8 mouse cellular contexts compared by ENCODE assay signal in genomic region chr6:148384111-148384895, GRCm38 (mm10). TPM values are rescaled to one million over a fixed set of nuclear protein-coding genes. Genes with fewer than 3 reads are reported as not detected.
A peak's percentile ranks its signal among the peaks of the same experiment; 100 is the strongest.
DNase-seq lines count a peak whose midpoint lies in the region; ATAC-seq lines count a peak whose summit lies in the region.

No protein-coding gene starts in this region.

- no peaks in the 10 kb centered on the region for H3K9me3 ChIP-seq in kidney, embryonic 15.5 days (replicated peaks)
- H3K9me3 ChIP-seq in embryonic facial prominence, embryonic 14.5 days (ENCODE audit: control insufficient read depth, low read length): no peaks in the 10 kb centered on the region
- no peaks in the 10 kb centered on the region for H3K9me3 ChIP-seq in liver, embryonic 12.5 days (replicated peaks)

- H3K27ac ChIP-seq in kidney, embryonic 15.5 days: no peak overlapping the region
- H3K27ac ChIP-seq in embryonic facial prominence, embryonic 14.5 days (replicated peaks; ENCODE audit: low read depth, low read length): no peak overlapping the region
- H3K27ac ChIP-seq in liver, embryonic 12.5 days: no peak overlapping the region

- no peak for ATAC-seq in kidney, embryonic 15.5 days (replicated peaks; ENCODE audit: low FRiP score)
- 0 out of 2 replicates have a peak, but pooled peaks have one; percentile 30 for ATAC-seq in embryonic facial prominence, embryonic 14.5 days (ENCODE audit: low read depth)
- ATAC-seq in megakaryocyte, adult 5-6 weeks (ENCODE audit: poor library complexity, severe bottlenecking): peak; percentile 51; the same call in 1 of the 2 replicates
- ATAC-seq in liver, embryonic 12.5 days: no peak

- intact Hi-C loops in heart, postnatal 14 days (cut with DNase I): no loop called here

- no peaks in the 10 kb centered on the region for H3K27me3 ChIP-seq in kidney, embryonic 15.5 days
- no peaks in the 10 kb centered on the region for H3K27me3 ChIP-seq in embryonic facial prominence, embryonic 14.5 days (replicated peaks; ENCODE audit: control insufficient read depth, insufficient read depth, low read length)
- no peaks in the 10 kb centered on the region for H3K27me3 ChIP-seq in liver, embryonic 12.5 days (replicated peaks)

- WGBS in kidney, embryonic 15.5 days: 78% methylated on average over 6 of the region's 6 CpGs
- 67% methylated on average over 6 of the region's 6 CpGs for WGBS in embryonic facial prominence, embryonic 14.5 days
- WGBS in liver, embryonic 12.5 days (ENCODE audit: insufficient replicate concordance): 60% methylated on average over 6 of the region's 6 CpGs

- 0 out of 2 replicates have a peak, but pooled peaks cover 5% of the 10 kb centered on the region for H3K4me1 ChIP-seq in kidney, embryonic 15.5 days
- peaks cover 5% of the 10 kb centered on the region; the same call in 1 of the 2 replicates for H3K4me1 ChIP-seq in embryonic facial prominence, embryonic 14.5 days (ENCODE audit: control insufficient read depth, insufficient read depth, low read length)
- no peaks in the 10 kb centered on the region for H3K4me1 ChIP-seq in liver, embryonic 12.5 days

- no peak overlapping the region for H3K4me2 ChIP-seq in kidney, embryonic 15.5 days
- no peak overlapping the region for H3K4me2 ChIP-seq in embryonic facial prominence, embryonic 14.5 days (ENCODE audit: low read depth, low read length)
- H3K4me2 ChIP-seq in liver, embryonic 12.5 days: no peak overlapping the region

- H3K36me3 ChIP-seq in kidney, embryonic 15.5 days: no peaks in the 10 kb centered on the region
- no peaks in the 10 kb centered on the region for H3K36me3 ChIP-seq in embryonic facial prominence, embryonic 14.5 days (ENCODE audit: control insufficient read depth, insufficient read depth, low read length)
- H3K36me3 ChIP-seq in liver, embryonic 12.5 days: no peaks in the 10 kb centered on the region

- no peak overlapping the region for H3K4me3 ChIP-seq in kidney, embryonic 15.5 days (replicated peaks)
- H3K4me3 ChIP-seq in embryonic facial prominence, embryonic 14.5 days (ENCODE audit: low read depth, low read length): no peak overlapping the region
- H3K4me3 ChIP-seq in liver, embryonic 12.5 days: no peak overlapping the region

- H3K9ac ChIP-seq in kidney, embryonic 15.5 days: no peak overlapping the region
- H3K9ac ChIP-seq in embryonic facial prominence, embryonic 14.5 days (ENCODE audit: low read depth, low read length): no peak overlapping the region
- no peak overlapping the region for H3K9ac ChIP-seq in liver, embryonic 12.5 days

- peak; percentile 67 for DNase-seq in kidney, adult 11 months
- DNase-seq in embryonic facial prominence, embryonic 14.5 days (ENCODE audit: low spot score): no peak
- peak; percentile 79 to 84 for DNase-seq in heart, postnatal 14 days
- no peak for DNase-seq in right cerebral cortex, postnatal 25 days
- no peak for DNase-seq in left cerebral cortex, adult 8-10 months (ENCODE audit: low spot score in 2 of 2)

RNA-seq across cellular contexts. Expression of gene Tmtc1, which starts 59.9 kb away (rescaled TPM):
- polyA plus RNA-seq in kidney, embryonic 15.5 days (2015; fragmentation: Nextera tagmentation; extraction: Ambion mirVana): 1.6 and 2.0 TPM in 2 replicates
- 3.0 and 4.6 TPM in 2 replicates for polyA plus RNA-seq in embryonic facial prominence, embryonic 14.5 days (2014; fragmentation: Nextera tagmentation; extraction: Ambion mirVana)
- 10 to 100 TPM; 43.2 to 55.6 TPM for total RNA-seq in heart, postnatal 14 days (2021)
- not detected in 2 replicates for total RNA-seq in megakaryocyte, adult 5-6 weeks (2015)
- total RNA-seq in megakaryocyte, adult 5-6 weeks (2017): 0.07 and 0.12 TPM in 2 replicates
- total RNA-seq in left cerebral cortex, adult 8-10 months (2022): 10 to 100 TPM; 58.3 to 69.4 (median 60.4) TPM
- 0.26 and 0.36 TPM in 2 replicates for polyA plus RNA-seq in liver, embryonic 12.5 days (2016; fragmentation: Nextera tagmentation; extraction: Ambion mirVana)

Comparison
In these comparisons a context has a peak if more than half of its experiments do, and no peak if none do; other contexts are left out.
1. DNase-seq: peak in kidney, adult 11 months (single experiment) and heart, postnatal 14 days (2 of 2); none in embryonic facial prominence, embryonic 14.5 days (single experiment), right cerebral cortex, postnatal 25 days (single experiment) and left cerebral cortex, adult 8-10 months (0 of 2).
2. ATAC-seq: peak in embryonic facial prominence, embryonic 14.5 days (single experiment) and megakaryocyte, adult 5-6 weeks (single experiment); none in kidney, embryonic 15.5 days (single experiment) and liver, embryonic 12.5 days (single experiment).
3. RNA of gene Tmtc1, which starts 59.9 kb away (total RNA-seq): 58.3 to 69.4 TPM in left cerebral cortex, adult 8-10 months and 43.2 to 55.6 TPM in heart, postnatal 14 days; 0.07 to 0.12 TPM in megakaryocyte, adult 5-6 weeks; every median in the first group is over 10 times any median in the second.